ENCODE assay signal across 8 mouse cellular contexts in genomic region chr8:116114502-116114901, GRCm38 (mm10).
A peak's percentile ranks its signal among the peaks of the same experiment; 100 is the strongest.
DNase-seq lines count a peak whose midpoint lies in the region.

No protein-coding gene starts in this region.

- no peak overlapping the region for H3K4me3 ChIP-seq in forebrain, embryonic 10.5 days

- intact Hi-C loops in heart, postnatal 14 days (cut with DNase I) = no loop called here

- no peaks in the 10 kb centered on the region for H3K36me3 ChIP-seq in forebrain, embryonic 10.5 days (replicated peaks)

- H3K9me3 ChIP-seq in forebrain, embryonic 10.5 days = no peaks in the 10 kb centered on the region

- DNase-seq in adrenal gland, adult (ENCODE audit: inconsistent age in 2 of 2, low spot score in 1 of 2) = peak; percentile 14 to 45
- DNase-seq in adrenal gland, adult 8-10 months = no peak
- peak; percentile 38 to 50 for DNase-seq in right cerebral cortex, postnatal 10 days (ENCODE audit: low spot score in 2 of 2)
- DNase-seq in right cerebral cortex, adult 2 months (ENCODE audit: low spot score in 2 of 2) = no peak
- DNase-seq in heart, postnatal 14 days = peak; percentile 67 to 76
- DNase-seq in ovary, postnatal 36 days (ENCODE audit: low spot score) = peak; percentile 43
- no peak for DNase-seq in thymus, postnatal 10 days (ENCODE audit: low spot score in 2 of 2)
- DNase-seq in forebrain, embryonic 10.5 days (ENCODE audit: extremely low spot score, low spot score) = no peak

- H3K27ac ChIP-seq in forebrain, embryonic 10.5 days = no peak overlapping the region

- H3K27me3 ChIP-seq in forebrain, embryonic 10.5 days (ENCODE audit: poor library complexity, severe bottlenecking) = peaks cover 7% of the 10 kb centered on the region; the same call in 1 of the 2 replicates

- peaks cover 21% of the 10 kb centered on the region for H3K4me1 ChIP-seq in forebrain, embryonic 10.5 days

- WGBS in forebrain, embryonic 10.5 days = 93% methylated on average over 2 of the region's 2 CpGs

Comparison
In these comparisons a context has a peak if more than half of its experiments do, and no peak if none do; other contexts are left out.
1. DNase-seq: peak in adrenal gland, adult (2 of 2), right cerebral cortex, postnatal 10 days (2 of 2), heart, postnatal 14 days (2 of 2) and ovary, postnatal 36 days (single experiment); none in adrenal gland, adult 8-10 months (single experiment), right cerebral cortex, adult 2 months (0 of 2), thymus, postnatal 10 days (0 of 2) and forebrain, embryonic 10.5 days (single experiment).